Mouse (Mus musculus): Measurements from ENCODE around the gene Pla2g12a. TPM values are rescaled to one million over a fixed set of nuclear protein-coding genes. Genes with fewer than 3 reads are reported as not detected.

Gene Pla2g12a
- polyA plus RNA-seq, 1 experiment, result not detected

DNA sequence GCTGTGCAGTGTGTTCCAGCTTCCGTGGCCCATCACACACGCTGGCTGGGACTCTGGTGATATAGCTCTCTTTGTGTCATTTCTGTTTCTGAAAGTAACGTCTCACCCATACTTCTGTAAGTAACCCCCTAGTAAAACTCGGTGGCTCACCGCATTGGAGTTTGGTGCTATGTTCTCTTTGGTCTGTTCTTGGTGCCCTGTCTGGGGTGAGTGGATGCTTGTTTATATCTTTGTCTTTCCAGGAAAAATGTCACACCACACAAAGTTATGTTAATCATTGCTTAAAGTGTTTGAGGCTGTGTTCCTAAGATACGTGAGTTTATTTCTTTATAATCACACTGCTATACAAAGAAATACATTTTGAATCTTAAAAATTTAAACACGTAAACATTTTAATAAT lies 31.6 kb upstream of the Pla2g12a start:
- TF ChIP-seq POLR2A (IDR thresholded peaks at IDR 0.05; ENCODE audit: insufficient read depth, low read depth, low read length) (no peak), CTCF (IDR thresholded peaks at IDR 0.05; ENCODE audit: insufficient read depth, low read depth, low read length) (no peak)
- H3K4me1 ChIP-seq (ENCODE audit: control insufficient read depth, insufficient read depth, low read length), result no peaks in the 10 kb centered on the region
- H3K4me3 ChIP-seq (ENCODE audit: insufficient read depth, low read depth, low read length), result no peak overlapping the region
- H3K27ac ChIP-seq (ENCODE audit: insufficient read depth, low read depth, low read length), result no peak overlapping the region
- 83% methylated on average over 7 of the region's 7 CpGs for WGBS

DNA sequence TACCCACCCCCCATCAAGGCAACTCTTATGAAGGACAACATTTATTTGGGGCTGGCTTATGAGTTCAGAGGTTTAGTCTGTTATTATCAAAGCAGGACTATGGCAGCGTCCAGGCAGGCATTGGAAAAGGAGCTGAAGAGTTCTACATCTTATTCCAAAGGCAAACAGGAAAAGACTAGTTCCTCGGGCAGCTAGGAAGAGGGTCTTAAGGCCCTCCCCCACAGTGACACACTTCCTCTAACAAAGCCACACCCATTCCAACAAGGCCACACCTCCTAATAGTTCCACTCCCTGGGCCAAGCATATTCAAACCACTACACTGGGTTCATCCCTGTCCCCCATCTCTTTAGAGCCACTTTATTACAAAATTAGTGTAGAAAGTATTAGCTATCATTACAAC lies 15.8 kb upstream of the Pla2g12a start:
- no peak for TF ChIP-seq CTCF (IDR thresholded peaks at IDR 0.05; ENCODE audit: insufficient read depth, low read depth, low read length)
- TF ChIP-seq POLR2A (IDR thresholded peaks at IDR 0.05; ENCODE audit: insufficient read depth, low read depth, low read length), result no peak
- Histone ChIP-seq H3K4me1 (ENCODE audit: control insufficient read depth, insufficient read depth, low read length) (no peaks in the 10 kb centered on the region), H3K4me3 (ENCODE audit: insufficient read depth, low read depth, low read length) (no peak overlapping the region), H3K27ac (ENCODE audit: insufficient read depth, low read depth, low read length) (no peak overlapping the region)
- WGBS, result 68% methylated on average over 2 of the region's 2 CpGs

DNA sequence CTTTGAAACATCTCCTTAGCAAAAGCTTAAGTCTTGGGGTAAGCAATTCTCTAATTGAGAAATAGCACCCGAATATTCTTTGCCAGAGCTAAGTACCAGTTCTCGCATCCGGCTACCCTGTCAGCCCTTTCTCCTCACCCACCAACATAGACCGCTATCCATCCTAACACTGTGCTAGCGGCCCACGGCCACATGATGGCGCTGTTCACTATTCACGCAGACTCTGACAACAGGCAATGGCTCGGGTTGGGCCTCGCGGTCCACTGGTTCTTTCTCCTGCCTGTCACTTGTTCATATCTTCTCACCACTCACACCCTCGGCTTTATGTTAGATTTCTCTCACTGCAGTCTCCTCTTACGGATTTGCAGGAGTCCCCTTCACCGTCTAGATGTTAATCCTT lies 14.7 kb upstream of the Pla2g12a start:
- Histone ChIP-seq H3K27ac (ENCODE audit: insufficient read depth, low read depth, low read length) (no peak overlapping the region), H3K4me3 (ENCODE audit: insufficient read depth, low read depth, low read length) (no peak overlapping the region), H3K4me1 (ENCODE audit: control insufficient read depth, insufficient read depth, low read length) (no peaks in the 10 kb centered on the region)
- WGBS, result 49% methylated on average over 14 of the region's 14 CpGs
- TF ChIP-seq CTCF (IDR thresholded peaks at IDR 0.05; ENCODE audit: insufficient read depth, low read depth, low read length) (no peak), POLR2A (IDR thresholded peaks at IDR 0.05; ENCODE audit: insufficient read depth, low read depth, low read length) (no peak)

- TF ChIP-seq POLR2A (IDR thresholded peaks at IDR 0.05; ENCODE audit: insufficient read depth, low read depth, low read length) (no peak), CTCF (IDR thresholded peaks at IDR 0.05; ENCODE audit: insufficient read depth, low read depth, low read length) (no peak)
- WGBS, result 77% methylated on average over 10 of the region's 10 CpGs
- H3K4me1 ChIP-seq (ENCODE audit: control insufficient read depth, insufficient read depth, low read length), result peaks cover 6% of the 10 kb centered on the region
- H3K27ac ChIP-seq (ENCODE audit: insufficient read depth, low read depth, low read length), result no peak overlapping the region
- no peak overlapping the region for H3K4me3 ChIP-seq (ENCODE audit: insufficient read depth, low read depth, low read length)
These were observed 1.1 kb upstream of the Pla2g12a start for GRCm38 (mm10) chr3:129877327-129877726.

GRCm38 (mm10) chr3:129879131-129879757 lies 838 bp downstream of the Pla2g12a start:
- Histone ChIP-seq H3K4me1 (ENCODE audit: control insufficient read depth, insufficient read depth, low read length) (peaks cover 6% of the 10 kb centered on the region), H3K27ac (ENCODE audit: insufficient read depth, low read depth, low read length) (no peak overlapping the region), H3K4me3 (ENCODE audit: insufficient read depth, low read depth, low read length) (peak overlapping the region; percentile 98)
- WGBS, result under 1% methylated on average over 24 of the region's 25 CpGs
- TF ChIP-seq POLR2A (IDR thresholded peaks at IDR 0.05; ENCODE audit: insufficient read depth, low read depth, low read length), result no peak

DNA sequence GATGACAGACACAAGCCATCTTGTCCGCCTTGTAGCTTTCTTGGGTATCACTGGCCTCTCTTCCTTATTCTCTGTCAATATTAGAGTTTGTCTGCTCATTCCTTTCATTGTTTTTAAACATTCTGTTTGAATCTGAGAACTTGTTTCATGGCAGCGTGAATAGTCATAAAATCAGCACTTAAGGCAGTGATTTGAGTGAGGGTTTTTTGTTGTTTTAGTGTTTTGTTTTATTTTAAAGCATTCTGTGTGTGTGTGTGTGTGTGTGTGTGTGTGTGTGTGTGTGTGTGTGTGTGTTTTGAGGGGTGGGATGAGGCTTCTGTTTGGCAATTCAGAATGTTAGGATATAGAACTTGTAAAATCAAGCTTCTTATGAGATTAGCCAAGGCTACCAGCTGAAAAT lies 1.5 kb downstream of the Pla2g12a start:
- WGBS, result 90% methylated on average over 2 of the region's 2 CpGs
- TF ChIP-seq CTCF (IDR thresholded peaks at IDR 0.05; ENCODE audit: insufficient read depth, low read depth, low read length), result no peak
- TF ChIP-seq POLR2A (IDR thresholded peaks at IDR 0.05; ENCODE audit: insufficient read depth, low read depth, low read length), result no peak
- Histone ChIP-seq H3K4me3 (ENCODE audit: insufficient read depth, low read depth, low read length) (no peak overlapping the region), H3K27ac (ENCODE audit: insufficient read depth, low read depth, low read length) (no peak overlapping the region), H3K4me1 (ENCODE audit: control insufficient read depth, insufficient read depth, low read length) (peaks cover 6% of the 10 kb centered on the region)

DNA sequence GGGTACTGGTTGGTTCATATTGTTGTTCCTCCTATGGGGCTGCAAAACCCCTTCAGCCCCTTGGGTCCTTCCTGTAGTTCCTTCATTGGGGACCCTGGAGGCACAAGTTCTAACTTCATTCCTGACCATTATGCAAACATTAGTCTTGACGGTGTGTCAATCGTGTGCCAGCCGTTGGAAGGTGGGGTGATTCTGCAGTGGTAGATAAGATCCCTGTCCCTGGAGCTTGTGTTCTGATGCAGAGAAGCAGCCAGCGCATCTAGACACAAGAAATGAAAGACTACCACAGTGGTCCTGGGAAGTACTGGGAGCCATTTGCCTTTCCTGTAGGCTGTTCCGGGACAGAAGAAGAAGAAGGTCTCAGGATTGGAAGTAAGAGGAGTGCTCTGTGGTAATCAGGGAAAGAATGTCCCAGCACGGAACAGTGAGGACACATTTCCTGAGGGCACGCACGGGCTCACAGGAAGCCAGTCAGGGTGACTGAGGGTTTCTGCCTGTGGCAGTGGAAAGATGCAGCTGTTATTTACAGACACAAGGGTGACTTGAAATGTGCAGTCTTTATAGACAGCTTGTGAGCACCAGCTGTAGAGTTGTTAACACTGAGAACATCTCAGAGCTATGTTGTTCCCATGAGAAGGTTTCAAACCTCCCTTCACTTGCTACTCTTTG lies 2.7 kb downstream of the Pla2g12a start:
- Histone ChIP-seq H3K4me1 (ENCODE audit: control insufficient read depth, insufficient read depth, low read length) (peaks cover 6% of the 10 kb centered on the region), H3K27ac (ENCODE audit: insufficient read depth, low read depth, low read length) (no peak overlapping the region), H3K4me3 (ENCODE audit: insufficient read depth, low read depth, low read length) (no peak overlapping the region)
- no peak for TF ChIP-seq CTCF (IDR thresholded peaks at IDR 0.05; ENCODE audit: insufficient read depth, low read depth, low read length)
- TF ChIP-seq POLR2A (IDR thresholded peaks at IDR 0.05; ENCODE audit: insufficient read depth, low read depth, low read length), result no peak
- WGBS, result 89% methylated on average over 8 of the region's 8 CpGs

DNA sequence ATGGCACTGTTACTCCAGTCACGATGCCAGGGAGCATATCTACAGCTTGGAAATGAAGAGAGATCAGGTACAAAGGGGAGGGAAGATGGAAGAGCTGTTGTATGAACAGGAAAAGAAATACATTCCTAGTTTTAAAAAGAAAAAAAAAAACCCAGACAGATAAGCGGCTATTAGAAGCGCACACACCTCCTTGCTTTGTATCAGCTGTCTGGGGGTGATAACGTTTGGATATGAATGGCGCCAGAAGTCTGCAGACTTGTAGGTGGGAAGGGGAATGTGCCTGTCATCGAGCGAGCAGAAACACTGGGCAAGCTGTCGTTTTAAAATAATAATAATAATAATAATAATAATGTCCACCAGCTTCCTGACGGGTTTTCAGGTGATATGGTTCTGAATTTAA lies 7.2 kb downstream of the Pla2g12a start:
- no peak overlapping the region for H3K27ac ChIP-seq (ENCODE audit: insufficient read depth, low read depth, low read length)
- WGBS, result 87% methylated on average over 9 of the region's 9 CpGs
- no peak overlapping the region for H3K4me3 ChIP-seq (ENCODE audit: insufficient read depth, low read depth, low read length)
- H3K4me1 ChIP-seq (ENCODE audit: control insufficient read depth, insufficient read depth, low read length), result no peaks in the 10 kb centered on the region
- no peak for TF ChIP-seq POLR2A (IDR thresholded peaks at IDR 0.05; ENCODE audit: insufficient read depth, low read depth, low read length)
- TF ChIP-seq CTCF (IDR thresholded peaks at IDR 0.05; ENCODE audit: insufficient read depth, low read depth, low read length), result no peak

GRCm38 (mm10) chr3:129886430-129886829 lies 8.0 kb downstream of the Pla2g12a start:
- H3K4me3 ChIP-seq (ENCODE audit: insufficient read depth, low read depth, low read length), result no peak overlapping the region
- H3K27ac ChIP-seq (ENCODE audit: insufficient read depth, low read depth, low read length), result no peak overlapping the region
- TF ChIP-seq CTCF (IDR thresholded peaks at IDR 0.05; ENCODE audit: insufficient read depth, low read depth, low read length) (no peak), POLR2A (IDR thresholded peaks at IDR 0.05; ENCODE audit: insufficient read depth, low read depth, low read length) (no peak)
- H3K4me1 ChIP-seq (ENCODE audit: control insufficient read depth, insufficient read depth, low read length), result no peaks in the 10 kb centered on the region
- 85% methylated on average over 5 of the region's 5 CpGs for WGBS
